Mouse (Mus musculus) CH12.LX (cell line): ENCODE measurements around the gene Gli3. TPM values are rescaled to one million over a fixed set of nuclear protein-coding genes. Genes with fewer than 3 reads are reported as not detected.

Experiments
- DNase-seq: peaks from one replicate; pipeline ENCODE4 v3.0.0-alpha.2; 2013; ENCODE audit errors: extremely low read depth
- H3K27ac ChIP-seq: 2 replicates; pipeline ENCODE4 v1.5.1; 2012; ENCODE audit warnings: low read depth, mild to moderate bottlenecking, control low read depth, moderate library complexity; ENCODE audit not compliant: insufficient read depth
- H3K27me3 ChIP-seq: replicated peaks from 2 replicates; pipeline ENCODE3; 2012; ENCODE audit warnings: inconsistent platforms
- H3K36me3 ChIP-seq, 2 experiments: replicated peaks in 1 of 2; 2 replicates each; pipeline versions ENCODE3 to v1.6.1; 2012; ENCODE audit warnings: inconsistent platforms in 1 of 2, low read length in 1 of 2, mild to moderate bottlenecking in 1 of 2, mixed read lengths in 1 of 2, moderate library complexity in 1 of 2; ENCODE audit not compliant: control insufficient read depth in 1 of 2, insufficient read depth in 1 of 2
- H3K4me1 ChIP-seq, 2 experiments: 2 replicates each; pipeline ENCODE4 v1.6.1; 2012; ENCODE audit warnings: inconsistent platforms in 1 of 2, moderate library complexity in 1 of 2; ENCODE audit not compliant: insufficient read depth in 2 of 2, control insufficient read depth in 1 of 2
- H3K4me2 ChIP-seq: 2 replicates; pipeline ENCODE4 v1.6.1; 2012; ENCODE audit warnings: low read depth, mild to moderate bottlenecking, control low read depth; ENCODE audit not compliant: poor library complexity, insufficient read depth, severe bottlenecking
- H3K4me3 ChIP-seq, 3 experiments: fragments of 150-350 bp in 1 of 3; sonication (generic) in 1 of 3; replicated peaks in 1 of 3; 2 replicates each; pipeline versions ENCODE3 to v1.5.1; 2011 to 2012; ENCODE audit warnings: low read depth in 2 of 3, low read length in 2 of 3, mild to moderate bottlenecking in 2 of 3, moderate library complexity in 2 of 3, control low read depth in 1 of 3, improper control_type of control experiment in 1 of 3, inconsistent platforms in 1 of 3, mixed read lengths in 1 of 3; ENCODE audit not compliant: poor library complexity in 1 of 3
- H3K79me2 ChIP-seq: replicated peaks from 2 replicates; pipeline ENCODE4 v1.6.1; 2012; ENCODE audit warnings: mild to moderate bottlenecking, moderate library complexity; ENCODE audit not compliant: control insufficient read depth, poor library complexity, insufficient read depth, severe bottlenecking; ENCODE audit errors: extremely low read depth
- H3K9ac ChIP-seq: 2 replicates; pipeline ENCODE4 v1.6.1; 2012; ENCODE audit warnings: low read depth, mild to moderate bottlenecking, control low read depth, moderate library complexity; ENCODE audit not compliant: insufficient read depth
- H3K9me3 ChIP-seq: replicated peaks from 2 replicates; pipeline ENCODE3; 2012; ENCODE audit warnings: low read length, inconsistent platforms, mixed read lengths
- CHD2 ChIP-seq: IDR thresholded peaks from 2 replicates; pipeline ENCODE4 v1.6.1; 2011; ENCODE audit warnings: low read length, improper control_type of control experiment
- CTCF ChIP-seq, 2 experiments: IDR thresholded peaks in 1 of 2; conservative IDR thresholded peaks in 1 of 2; 2 replicates each; pipeline ENCODE4 v1.5.1; 2011 to 2012; ENCODE audit warnings: low read depth in 2 of 2, low read length in 2 of 2, improper control_type of control experiment in 1 of 2, inconsistent platforms in 1 of 2, mild to moderate bottlenecking in 1 of 2, moderate library complexity in 1 of 2
- E2F4 ChIP-seq: IDR thresholded peaks from 2 replicates; pipeline ENCODE4 v1.6.1; 2011; ENCODE audit warnings: low read depth, low read length, improper control_type of control experiment; ENCODE audit not compliant: insufficient replicate concordance
- ELF1 ChIP-seq: IDR thresholded peaks from 2 replicates; pipeline ENCODE4 v1.6.1; 2014; ENCODE audit warnings: low read depth, mild to moderate bottlenecking, inconsistent platforms, low read length, improper control_type of control experiment
- EP300 ChIP-seq: IDR thresholded peaks from 2 replicates; pipeline ENCODE4 v1.6.1; 2011; ENCODE audit warnings: low read length, improper control_type of control experiment
- HCFC1 ChIP-seq: IDR thresholded peaks from 2 replicates; pipeline ENCODE4 v1.6.1; 2012; ENCODE audit warnings: low read depth, mild to moderate bottlenecking, inconsistent platforms, low read length, improper control_type of control experiment
- IRF4 ChIP-seq: IDR thresholded peaks from 2 replicates; pipeline ENCODE4 v1.6.1; 2014; ENCODE audit warnings: low read depth, mild to moderate bottlenecking, inconsistent platforms, low read length, improper control_type of control experiment
- JUN ChIP-seq: IDR thresholded peaks from 2 replicates; pipeline ENCODE4 v1.6.1; 2011; ENCODE audit warnings: low read depth, mild to moderate bottlenecking, low read length, improper control_type of control experiment, moderate library complexity; ENCODE audit not compliant: insufficient read depth
- KAT2A ChIP-seq: IDR thresholded peaks from 2 replicates; pipeline ENCODE4 v1.6.1; 2012; ENCODE audit warnings: low read length, improper control_type of control experiment, inconsistent platforms; ENCODE audit not compliant: insufficient replicate concordance
- MAFK ChIP-seq: IDR thresholded peaks from 2 replicates; pipeline ENCODE4 v1.6.1; 2011; ENCODE audit warnings: low read length, improper control_type of control experiment; ENCODE audit not compliant: insufficient replicate concordance
- MAX ChIP-seq: IDR thresholded peaks from 2 replicates; pipeline ENCODE4 v1.6.1; 2011; ENCODE audit warnings: low read length, improper control_type of control experiment
- MAZ ChIP-seq: IDR thresholded peaks from 2 replicates; pipeline ENCODE4 v1.6.1; 2012; ENCODE audit warnings: low read depth, mild to moderate bottlenecking, inconsistent platforms, low read length, improper control_type of control experiment, moderate library complexity
- MEF2A ChIP-seq: IDR thresholded peaks from 2 replicates; pipeline ENCODE4 v1.6.1; 2014; ENCODE audit warnings: low read depth, mild to moderate bottlenecking, inconsistent platforms, low read length, improper control_type of control experiment, borderline replicate concordance
- MXI1 ChIP-seq: IDR thresholded peaks from 2 replicates; pipeline ENCODE4 v1.6.1; 2011; ENCODE audit warnings: mild to moderate bottlenecking, low read depth, low read length, improper control_type of control experiment
- MYC ChIP-seq: IDR thresholded peaks from 2 replicates; pipeline ENCODE4 v1.6.1; 2011; ENCODE audit warnings: low read depth, mild to moderate bottlenecking, improper control_type of control experiment, low read length
- NELFE ChIP-seq: IDR thresholded peaks from 2 replicates; pipeline ENCODE4 v1.6.1; 2011; ENCODE audit warnings: low read depth, low read length, improper control_type of control experiment
- NRF1 ChIP-seq: IDR thresholded peaks from 2 replicates; pipeline ENCODE4 v1.6.1; 2014; ENCODE audit warnings: low read depth, mild to moderate bottlenecking, inconsistent platforms, low read length, improper control_type of control experiment, moderate library complexity
- PAX5 ChIP-seq: IDR thresholded peaks from 2 replicates; pipeline ENCODE4 v1.6.1; 2012; ENCODE audit warnings: low read length, inconsistent platforms, mixed read lengths
- POLR2A ChIP-seq: IDR thresholded peaks from 2 replicates; pipeline ENCODE4 v1.6.1; 2011; ENCODE audit warnings: low read depth, mild to moderate bottlenecking, improper control_type of control experiment, low read length
- RAD21 ChIP-seq: IDR thresholded peaks from 2 replicates; pipeline ENCODE4 v1.6.1; 2011; ENCODE audit warnings: low read depth, mild to moderate bottlenecking, low read length, improper control_type of control experiment, moderate library complexity
- SMC3 ChIP-seq: IDR thresholded peaks from 2 replicates; pipeline ENCODE4 v1.6.1; 2011; ENCODE audit warnings: low read depth, low read length, improper control_type of control experiment
- TBP ChIP-seq: conservative IDR thresholded peaks from 2 replicates; pipeline ENCODE4 v1.6.1; 2011; ENCODE audit warnings: low read depth, low read length, improper control_type of control experiment
- TCF12 ChIP-seq: IDR thresholded peaks from 2 replicates; pipeline ENCODE4 v1.6.1; 2014; ENCODE audit warnings: low read depth, mild to moderate bottlenecking, inconsistent platforms, low read length, improper control_type of control experiment
- UBTF ChIP-seq: IDR thresholded peaks from 2 replicates; pipeline ENCODE4 v1.6.1; 2012; ENCODE audit warnings: low read depth, mild to moderate bottlenecking, inconsistent platforms, low read length, improper control_type of control experiment, moderate library complexity
- ZKSCAN1 ChIP-seq: IDR thresholded peaks from 2 replicates; pipeline ENCODE4 v1.6.1; 2012; ENCODE audit warnings: low read depth, inconsistent platforms, low read length, improper control_type of control experiment, borderline replicate concordance
- ZMIZ1 ChIP-seq: IDR thresholded peaks from 2 replicates; pipeline ENCODE4 v1.6.1; 2012; ENCODE audit warnings: low read depth, mild to moderate bottlenecking, inconsistent platforms, low read length, improper control_type of control experiment
- ZNF384 ChIP-seq: IDR thresholded peaks from 2 replicates; pipeline ENCODE4 v1.6.1; 2012; ENCODE audit warnings: low read depth, low read length, improper control_type of control experiment, inconsistent platforms
- dilution Hi-C: fragments of 300-500 bp; cut with MboI; formaldehyde crosslinking; loops from 2 replicates; pipeline ENCODE4 v1.14.3; 2020; ENCODE audit warnings: low sequenced_read_pairs; ENCODE audit not compliant: extremely low pct_unique_long_range_greater_than_20kb, extremely low pct_ligation_motif_present
- in situ Hi-C: fragments of 300-500 bp; cut with MboI; formaldehyde crosslinking; loops from 3 replicates; pipeline ENCODE4 v1.14.3; 2019; ENCODE audit warnings: low sequenced_read_pairs, low pct_ligation_motif_present, low pct_unique_long_range_greater_than_20kb, mixed read lengths
- polyA plus RNA-seq: library from polyadenylated mRNA; unstranded; fragments of >175 nt; gene quantifications from 2 replicates; pipeline ENCODE4 v1.2.1, GENCODE M21; 2012; ENCODE audit warnings: low read depth; ENCODE audit not compliant: insufficient read length
- total RNA-seq, 2 experiments: library from RNA; depleted of rRNA; stranded (reverse); fragments of 300-350 nt in 1 of 2; fragments of >200 nt in 1 of 2; gene quantifications; 2 replicates each; pipeline ENCODE4 v1.2.3; 2012 to 2014

Gene Gli3
- total and polyA plus RNA-seq, 3 experiments = not detected

GRCm38 (mm10) chr13:15537206-15537605 is 74.2 kb downstream of the Gli3 start:
- no peak for DNase-seq
- in situ Hi-C loops = no loop called here
- Histone ChIP-seq H3K79me2 (no peaks in the 10 kb centered on the region), H3K9ac (no peak overlapping the region), H3K27me3 (no peaks in the 10 kb centered on the region)
- no peak for TF ChIP-seq E2F4
- no peak for TF ChIP-seq ZNF384
- no peak for TF ChIP-seq PAX5
- TF ChIP-seq EP300 = no peak
- no peak for TF ChIP-seq MXI1
- no peak for TF ChIP-seq HCFC1
- no peak for TF ChIP-seq JUN
- TF ChIP-seq RAD21 = no peak
- TF ChIP-seq, all 38 proteins: peak for 0
- dilution Hi-C loops = no loop called here
- no peak overlapping the region for H3K27ac ChIP-seq
- H3K4me3 ChIP-seq = no peak overlapping the region
- H3K4me1 ChIP-seq = no peaks in the 10 kb centered on the region
- no peak overlapping the region for H3K4me2 ChIP-seq
- H3K9me3 ChIP-seq = no peaks in the 10 kb centered on the region
- H3K36me3 ChIP-seq = no peaks in the 10 kb centered on the region

- no peaks in the 10 kb centered on the region for H3K4me1 ChIP-seq
- in situ Hi-C loops = no loop called here
- no peak overlapping the region for H3K27ac ChIP-seq
- no peaks in the 10 kb centered on the region for H3K9me3 ChIP-seq
- H3K4me3 ChIP-seq = no peak overlapping the region
- no peaks in the 10 kb centered on the region for H3K36me3 ChIP-seq
- no peak for DNase-seq
- no peak overlapping the region for H3K9ac ChIP-seq
- no peaks in the 10 kb centered on the region for H3K27me3 ChIP-seq
- dilution Hi-C loops = no loop called here
- H3K4me2 ChIP-seq = no peak overlapping the region
- TF ChIP-seq ZNF384 (no peak), PAX5 (no peak), KAT2A (no peak), CTCF (conservative IDR thresholded peaks at IDR 0.05 in 1 of 2, IDR thresholded peaks at IDR 0.05 in 1 of 2; ENCODE audit: low read depth in 2 of 2, low read length in 2 of 2) (no peak), MEF2A (no peak)
- H3K79me2 ChIP-seq = no peaks in the 10 kb centered on the region
Measured at GRCm38 (mm10) chr13:15537611-15538010, 74.6 kb downstream of the Gli3 start.

- dilution Hi-C loops = no loop called here
- Histone ChIP-seq H3K79me2 (no peaks in the 10 kb centered on the region), H3K27me3 (no peaks in the 10 kb centered on the region), H3K36me3 (no peaks in the 10 kb centered on the region), H3K4me2 (no peak overlapping the region), H3K4me1 (no peaks in the 10 kb centered on the region), H3K9ac (no peak overlapping the region), H3K9me3 (no peaks in the 10 kb centered on the region), H3K4me3 (no peak overlapping the region), H3K27ac (no peak overlapping the region)
- in situ Hi-C loops = no loop called here
- TF ChIP-seq IRF4 (no peak), NRF1 (no peak), SMC3 (no peak), MAFK (no peak), MYC (no peak), ELF1 (no peak), KAT2A (no peak), ZMIZ1 (no peak), EP300 (no peak), NELFE (no peak), CHD2 (no peak), E2F4 (no peak), POLR2A (no peak), MAX (no peak), TCF12 (no peak), ZKSCAN1 (no peak), UBTF (no peak), MAZ (no peak), TBP (no peak)
- DNase-seq = no peak
Measured at GRCm38 (mm10) chr13:15538389-15538788, 75.4 kb downstream of the Gli3 start.
